Mouse (Mus musculus): ENCODE data around the gene Gtsf1l.
A peak's percentile ranks its signal among the peaks of the same experiment; 100 is the strongest.

The Gtsf1l gene

GRCm38 (mm10) chr2:163087728-163088127, at the start of gene Gtsf1l:
TSS of gene Gtsf1l (minus strand) at chr2:163087855.
- DNase-seq = no peak

GRCm38 (mm10) chr2:163136996-163137395, 49.3 kb upstream of the Gtsf1l start:
- DNase-seq = no peak

- DNase-seq = no peak
These were observed 48.3 kb upstream of the Gtsf1l start for GRCm38 (mm10) chr2:163135931-163136330.

- no peak for DNase-seq
These were observed 44.7 kb upstream of the Gtsf1l start for GRCm38 (mm10) chr2:163132314-163132713.

GRCm38 (mm10) chr2:163130837-163131236, 43.2 kb upstream of the Gtsf1l start:
- DNase-seq = no peak

- DNase-seq = peak; percentile 13
These were observed 35.8 kb upstream of the Gtsf1l start for GRCm38 (mm10) chr2:163123496-163123895.

- peak; percentile 14 for DNase-seq
These were observed 34.7 kb upstream of the Gtsf1l start for GRCm38 (mm10) chr2:163122319-163122718.

- peak; percentile 65 for DNase-seq
These were observed 33.7 kb upstream of the Gtsf1l start for GRCm38 (mm10) chr2:163121353-163121660.

- peak; percentile 60 for DNase-seq
These were observed 33.1 kb upstream of the Gtsf1l start for GRCm38 (mm10) chr2:163120626-163121352.

- DNase-seq = no peak
These were observed 24.0 kb upstream of the Gtsf1l start for GRCm38 (mm10) chr2:163111413-163112201.

- no peak for DNase-seq
These were observed 23.1 kb upstream of the Gtsf1l start for GRCm38 (mm10) chr2:163110706-163111105.

- DNase-seq = no peak
These were observed 20.7 kb upstream of the Gtsf1l start for GRCm38 (mm10) chr2:163108385-163108784.

- DNase-seq = peak; percentile 10
These were observed 16.6 kb upstream of the Gtsf1l start for GRCm38 (mm10) chr2:163104086-163104770.

GRCm38 (mm10) chr2:163102900-163103653, 15.4 kb upstream of the Gtsf1l start:
- DNase-seq = peak; percentile 74

- DNase-seq = peak; percentile 10
These were observed 14.6 kb upstream of the Gtsf1l start for GRCm38 (mm10) chr2:163102216-163102615.

GRCm38 (mm10) chr2:163101646-163102203, 14.1 kb upstream of the Gtsf1l start:
- DNase-seq = peak; percentile 78

GRCm38 (mm10) chr2:163100551-163100950, 12.9 kb upstream of the Gtsf1l start:
- no peak for DNase-seq

GRCm38 (mm10) chr2:163099919-163100318, 12.3 kb upstream of the Gtsf1l start:
- peak; percentile 29 for DNase-seq

- no peak for DNase-seq
These were observed 8.1 kb upstream of the Gtsf1l start for GRCm38 (mm10) chr2:163095784-163096183.

GRCm38 (mm10) chr2:163094909-163095308, 7.3 kb upstream of the Gtsf1l start:
- DNase-seq = no peak

GRCm38 (mm10) chr2:163089475-163090123, 1.9 kb upstream of the Gtsf1l start:
- DNase-seq = peak; percentile 11

GRCm38 (mm10) chr2:163086561-163086960, 1.1 kb downstream of the Gtsf1l start:
- DNase-seq = no peak

Measured in thymus, postnatal 14 days (tissue).